Mouse (Mus musculus): ENCODE measurements around the gene Pvalb.

Pvalb gene

DNA sequence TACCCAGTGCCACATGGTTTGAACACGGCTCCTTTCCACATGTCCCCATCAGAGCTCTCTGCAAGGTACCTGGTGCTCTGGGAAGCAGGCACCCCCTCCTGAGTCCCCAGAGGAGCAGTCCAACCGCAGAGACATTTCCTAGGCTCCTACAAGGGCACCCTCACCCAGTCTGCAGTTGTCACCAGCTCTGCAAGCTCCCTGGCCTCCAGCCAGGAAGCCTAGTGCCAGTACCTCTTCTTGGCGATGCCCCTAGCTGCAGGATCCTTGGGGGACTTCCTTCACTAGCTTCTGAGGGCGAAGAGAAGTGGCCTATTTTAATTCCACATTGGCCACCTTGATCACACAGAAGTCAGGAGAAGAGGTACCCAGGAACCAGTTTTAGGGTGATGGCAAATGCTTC, 48.4 kb downstream of the Pvalb start:
- no peak for DNase-seq

DNA sequence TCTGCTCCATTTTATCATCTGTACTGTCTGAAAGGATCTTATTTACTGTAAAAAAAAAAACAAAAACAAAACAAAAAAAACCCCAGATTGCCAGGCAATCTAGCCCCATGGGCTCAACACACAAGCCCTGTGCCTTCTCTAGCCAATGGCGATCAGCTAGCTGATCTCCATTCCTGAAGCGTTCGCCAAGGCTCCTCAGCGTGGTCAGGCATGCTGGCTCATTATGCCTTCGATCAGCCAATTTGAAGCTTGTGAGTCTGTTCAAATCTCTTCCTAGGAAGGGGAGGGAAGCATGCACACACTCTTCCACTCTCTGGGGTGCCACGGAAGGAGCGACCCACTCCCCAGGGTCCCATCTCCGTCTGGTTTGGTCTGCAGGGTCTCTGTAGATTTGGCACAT, 48.9 kb downstream of the Pvalb start:
- DNase-seq = no peak

DNA sequence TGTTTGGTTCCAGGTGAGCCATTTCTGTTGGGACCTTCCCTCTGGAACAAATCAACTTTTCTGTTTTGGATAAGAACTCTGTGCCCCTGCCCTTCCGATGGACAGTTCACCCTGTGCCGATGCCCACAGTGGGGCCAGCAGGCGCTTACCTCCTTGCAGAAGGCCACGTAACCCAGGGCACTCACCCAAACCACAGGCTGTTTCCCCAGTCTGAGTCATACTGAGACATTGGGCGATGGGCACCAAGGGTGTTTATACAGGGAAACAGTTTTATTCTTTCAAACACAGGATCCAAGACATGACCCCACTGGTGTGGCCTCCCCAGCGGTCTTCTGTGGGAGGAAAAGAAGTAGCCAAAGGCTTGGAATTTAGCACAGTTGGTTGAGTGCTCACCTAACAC, 50.8 kb downstream of the Pvalb start:
- DNase-seq = no peak

DNA sequence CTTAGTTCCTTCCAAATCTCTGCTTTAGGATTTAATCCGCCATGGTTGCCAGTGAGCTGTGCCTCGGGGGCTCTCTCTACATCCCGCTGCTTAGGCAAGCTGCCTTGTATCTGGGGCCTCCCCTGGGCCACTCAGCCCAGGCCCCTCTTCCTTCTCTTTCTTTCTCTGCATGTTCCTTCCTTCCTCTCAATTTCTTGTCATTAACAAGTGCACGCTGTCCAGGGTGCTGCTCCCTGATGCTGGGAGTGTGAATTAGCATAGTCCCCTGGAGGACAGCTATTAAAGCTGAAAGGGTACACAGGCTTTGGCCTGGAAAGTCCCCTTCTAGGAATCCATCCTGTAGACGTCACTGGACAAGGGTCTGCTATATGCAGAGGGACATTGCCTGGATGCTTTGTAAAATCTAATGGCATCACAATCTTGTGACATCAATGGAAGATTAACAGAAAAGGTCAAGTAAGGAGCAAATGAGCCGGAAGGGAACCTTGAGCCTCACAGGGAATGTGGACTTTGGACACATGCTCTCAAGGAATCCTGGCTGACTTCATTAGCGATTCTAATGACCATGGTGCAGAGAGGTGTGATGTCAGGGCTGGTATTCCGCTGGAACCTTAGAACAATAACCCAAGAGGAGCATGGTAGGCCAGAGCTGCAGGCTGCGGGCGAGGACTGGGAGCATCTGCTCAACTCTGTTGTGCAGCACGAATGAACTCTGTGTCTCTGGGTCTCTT, 53.0 kb downstream of the Pvalb start:
- no peak for DNase-seq

DNA sequence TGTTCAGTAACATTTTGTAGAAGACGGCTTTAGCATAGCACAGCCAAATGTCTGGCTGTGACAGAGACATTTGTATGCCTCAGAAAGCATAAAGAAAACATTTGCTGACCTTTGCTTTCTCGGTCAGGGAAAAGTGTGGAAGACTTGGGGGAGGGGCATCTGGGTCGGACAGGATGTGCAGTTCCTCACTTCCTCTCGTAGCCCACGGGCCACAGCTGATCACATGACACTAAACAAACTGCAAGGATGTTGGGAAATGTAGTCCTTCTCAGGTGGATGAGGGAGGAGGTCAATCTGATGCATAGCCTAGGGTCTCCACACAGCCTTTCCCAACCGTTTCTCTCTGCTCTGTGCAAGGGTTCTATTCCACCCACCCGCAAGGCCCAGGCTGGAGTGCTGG, 57.6 kb downstream of the Pvalb start:
- DNase-seq = no peak

All from lung, adult 18-20 months (tissue).